Mouse (Mus musculus): ENCODE measurements around the gene Doc2g.

GRCm38 (mm10) chr19:3964030-3964429 lies 39.1 kb upstream of the Doc2g start:
- TF ChIP-seq CTCF (IDR thresholded peaks at IDR 0.05) (peak; percentile 39), EP300 (IDR thresholded peaks at IDR 0.05) (no peak)
